Mouse (Mus musculus): ENCODE measurements at regions not wholly inside any gene's neighbourhood (a gene's known extent, or its start where the extent isn't known, plus 50 kb on each side); places are given as distances from the start of the nearest gene placed in this dataset.

DNA sequence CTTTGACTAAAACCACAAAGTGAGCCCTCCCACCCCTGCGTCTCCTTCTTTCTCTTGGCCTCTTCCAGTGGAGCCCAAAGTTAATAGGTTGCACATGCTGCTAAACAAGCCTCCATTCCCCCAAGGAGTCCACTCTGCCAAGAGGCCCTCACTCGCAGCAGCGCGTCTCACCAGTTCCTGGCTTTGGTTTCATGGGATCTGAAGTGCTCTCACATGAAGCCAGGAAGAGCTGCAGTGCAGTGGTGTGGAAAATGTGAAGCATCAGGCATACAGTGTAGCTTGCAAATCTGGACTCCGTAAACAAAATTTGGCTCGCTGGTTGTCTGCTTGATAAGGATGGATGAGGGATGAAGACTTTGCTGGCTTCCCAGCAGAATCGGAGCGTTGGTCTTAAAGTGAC, 97.7 kb downstream of the Gm10260 start:
- TF ChIP-seq CTCF (IDR thresholded peaks at IDR 0.05; ENCODE audit: low read depth) (no peak), EP300 (IDR thresholded peaks at IDR 0.05; ENCODE audit: low read depth) (no peak)

Measured in liver, embryonic 14.5 days (tissue).